Mouse (Mus musculus) ES-E14 (cell line): Measurements from ENCODE around the gene Tmprss9. TPM values are rescaled to one million over a fixed set of nuclear protein-coding genes. Genes with fewer than 3 reads are reported as not detected.

Experiments used
- DNase-seq: peaks from one replicate; pipeline ENCODE4 v3.0.0-alpha.2; 2013; ENCODE audit warnings: low read depth, low spot score
- H3K27ac ChIP-seq: 2 replicates; pipeline ENCODE4 v1.5.1; 2012; ENCODE audit warnings: low read depth, mild to moderate bottlenecking, low read length, moderate library complexity, mixed read lengths; ENCODE audit not compliant: poor library complexity, insufficient read depth, severe bottlenecking
- H3K36me3 ChIP-seq: 2 replicates; pipeline ENCODE4 v1.6.1; 2012; ENCODE audit warnings: mild to moderate bottlenecking, low read length, moderate library complexity, mixed read lengths; ENCODE audit not compliant: control insufficient read depth, poor library complexity, insufficient read depth, severe bottlenecking
- H3K4me1 ChIP-seq, 2 experiments: fragments of 150-350 bp in 1 of 2; sonication (generic) in 1 of 2; 2 replicates each; pipeline ENCODE4 v1.6.1; 2012; ENCODE audit warnings: low read length in 2 of 2, mild to moderate bottlenecking in 1 of 2, mixed read lengths in 1 of 2; ENCODE audit not compliant: control insufficient read depth in 2 of 2, insufficient read depth in 2 of 2, poor library complexity in 1 of 2
- H3K4me3 ChIP-seq, 2 experiments: fragments of 150-350 bp in 1 of 2; sonication (generic) in 1 of 2; 2 replicates each; pipeline ENCODE4 v1.5.1; 2012; ENCODE audit warnings: low read length in 2 of 2, low read depth in 1 of 2, mild to moderate bottlenecking in 1 of 2, mixed read lengths in 1 of 2; ENCODE audit not compliant: insufficient read depth in 1 of 2, poor library complexity in 1 of 2, severe bottlenecking in 1 of 2
- H3K9ac ChIP-seq: 2 replicates; pipeline ENCODE4 v1.6.1; 2012; ENCODE audit warnings: low read depth, mild to moderate bottlenecking, low read length, mixed read lengths; ENCODE audit not compliant: poor library complexity, insufficient read depth, severe bottlenecking
- H3K9me3 ChIP-seq: fragments of 150-350 bp; sonication (generic); 2 replicates; pipeline ENCODE4 v1.6.1; 2012; ENCODE audit warnings: low read depth, mild to moderate bottlenecking, low read length; ENCODE audit not compliant: control insufficient read depth, insufficient read depth
- CHD2 ChIP-seq: IDR thresholded peaks from 2 replicates; pipeline ENCODE4 v1.6.1; 2014; ENCODE audit warnings: mild to moderate bottlenecking, low read depth, low read length, inconsistent platforms
- HCFC1 ChIP-seq: IDR thresholded peaks from 2 replicates; pipeline ENCODE4 v1.6.1; 2012; ENCODE audit warnings: low read length, inconsistent platforms, borderline replicate concordance; ENCODE audit not compliant: insufficient read depth
- MAFK ChIP-seq: IDR thresholded peaks from 2 replicates; pipeline ENCODE4 v1.6.1; 2014; ENCODE audit warnings: mild to moderate bottlenecking, low read depth, low read length, inconsistent platforms; ENCODE audit not compliant: insufficient read depth
- ZC3H11A ChIP-seq: IDR thresholded peaks from 2 replicates; pipeline ENCODE4 v1.6.1; 2012; ENCODE audit warnings: low read depth, mild to moderate bottlenecking, inconsistent platforms, low read length, borderline replicate concordance
- ZNF384 ChIP-seq: IDR thresholded peaks from 2 replicates; pipeline ENCODE4 v1.6.1; 2012; ENCODE audit warnings: low read depth, low read length, inconsistent platforms
- in situ Hi-C, 2 experiments: fragments of 600-800 bp; cut with MboI; formaldehyde crosslinking; loops; one replicate each; pipeline ENCODE4 v1.15.1; 2025; ENCODE audit warnings: low sequenced_read_pairs in 2 of 2, inconsistent platforms in 1 of 2; ENCODE audit not compliant: unreplicated experiment in 2 of 2
- total RNA-seq: library from RNA; depleted of rRNA; stranded (reverse); fragments of 300-350 nt; gene quantifications from 2 replicates; pipeline ENCODE4 v1.2.3, GENCODE M21; 2012

Gene Tmprss9
- total RNA-seq, 1 experiment, result not detected

DNA sequence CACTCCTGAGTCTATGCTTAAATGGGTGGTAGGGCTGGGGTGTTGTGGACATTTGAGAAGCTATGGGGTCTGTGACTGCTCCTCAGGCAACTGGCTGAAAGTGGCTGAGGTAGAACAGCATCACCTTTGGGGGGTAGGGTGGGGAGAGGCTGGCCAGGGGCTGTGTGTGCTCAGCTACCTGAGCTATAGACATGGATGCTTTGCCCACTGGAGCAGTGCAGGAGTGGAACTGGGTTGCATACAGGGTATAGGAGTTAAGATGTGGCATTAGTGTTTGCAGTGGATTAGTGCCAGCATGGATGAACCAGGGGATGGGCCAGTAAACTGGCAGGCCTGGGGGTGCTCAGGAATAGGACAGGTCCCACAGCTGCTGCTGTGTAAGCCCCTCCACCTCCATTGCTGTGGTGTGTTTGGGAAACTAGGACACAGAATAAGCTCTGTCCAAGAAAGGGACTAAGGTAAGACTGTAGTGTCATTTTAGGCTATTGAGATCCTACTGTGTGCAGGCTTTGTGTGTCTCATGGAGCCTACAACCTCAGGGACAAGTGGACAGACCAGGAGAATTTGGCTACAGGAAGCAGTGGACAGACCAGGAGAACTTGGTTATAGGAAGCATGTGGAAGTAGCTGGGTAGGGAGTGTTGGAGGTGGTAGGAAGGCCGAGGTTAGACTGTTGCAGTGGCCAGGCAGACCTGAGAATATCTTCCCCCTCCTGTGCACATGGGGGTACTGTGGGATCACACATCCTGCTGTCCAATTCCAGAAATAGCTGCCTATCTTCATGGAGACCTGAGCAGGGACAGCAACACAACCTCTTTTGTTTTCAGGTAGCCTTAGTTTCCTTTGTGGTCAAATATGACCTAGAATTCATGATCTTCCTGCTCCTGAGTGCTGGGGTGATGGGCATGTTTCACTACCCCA is 42.0 kb upstream of the Tmprss9 start:
- Histone ChIP-seq H3K4me3 (no peak overlapping the region), H3K27ac (no peak overlapping the region), H3K9ac (no peak overlapping the region), H3K36me3 (peaks cover 22% of the 10 kb centered on the region), H3K9me3 (no peaks in the 10 kb centered on the region), H3K4me1 (peaks cover 0 to 18% of the 10 kb centered on the region in 2 experiments; a peak in 2 of 4 replicates)
- DNase-seq, result no peak
- TF ChIP-seq MAFK (no peak), ZC3H11A (no peak), ZNF384 (no peak), HCFC1 (no peak), CHD2 (no peak)
- in situ Hi-C loops, result no loop called here

DNA sequence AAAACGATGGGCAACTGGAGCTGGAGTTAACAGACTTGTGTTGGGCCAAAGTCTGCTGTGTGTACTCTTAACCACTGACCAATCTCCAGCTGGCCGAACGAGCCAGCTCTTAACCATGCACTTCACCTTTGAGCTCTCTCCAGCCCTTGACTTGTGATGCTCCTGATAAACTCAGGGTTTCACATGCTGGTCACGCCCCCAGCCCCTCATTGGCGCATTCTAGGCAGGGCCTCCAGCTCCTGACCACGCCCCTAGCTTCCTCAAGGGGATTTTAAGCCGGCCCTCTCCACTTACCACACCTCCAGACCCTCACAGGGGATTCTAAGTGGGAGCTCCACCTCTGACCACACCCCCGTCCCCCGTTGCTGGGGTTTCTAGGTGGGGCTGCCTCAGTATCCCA is 40.5 kb upstream of the Tmprss9 start:
- in situ Hi-C loops, result no loop called here
- H3K9me3 ChIP-seq, result no peaks in the 10 kb centered on the region
- peak; percentile 91 for DNase-seq
- peaks cover 0 to 24% of the 10 kb centered on the region in 2 experiments; a peak in 1 of 4 replicates for H3K4me1 ChIP-seq
- H3K9ac ChIP-seq, result no peak overlapping the region
- peaks cover 22% of the 10 kb centered on the region for H3K36me3 ChIP-seq
- no peak overlapping the region for H3K27ac ChIP-seq
- TF ChIP-seq CHD2 (peak; percentile 8; the same call in 1 of the 2 replicates), HCFC1 (no peak; the same call in 1 of the 2 replicates)
- no peak overlapping the region for H3K4me3 ChIP-seq

DNA sequence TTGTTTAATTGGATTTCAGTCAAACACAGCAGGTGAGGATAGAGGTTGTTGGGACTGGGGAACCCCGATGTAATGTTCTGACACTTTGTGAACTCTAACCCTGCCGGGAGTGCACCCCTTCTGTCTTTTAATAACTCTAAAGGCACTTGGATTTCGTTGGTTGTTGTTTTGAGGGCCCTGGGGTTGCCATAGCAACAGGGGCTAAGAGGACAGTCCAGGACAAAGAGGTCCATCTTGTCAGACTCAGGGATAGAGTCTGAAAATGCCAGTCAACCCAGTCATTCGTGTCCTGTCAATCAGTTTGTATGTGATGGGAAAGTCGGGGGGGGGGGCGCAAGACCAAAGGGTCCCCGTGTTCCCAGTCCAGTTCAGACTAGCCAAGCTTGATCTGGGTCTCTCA is 38.8 kb upstream of the Tmprss9 start:
- in situ Hi-C loops, result no loop called here

DNA sequence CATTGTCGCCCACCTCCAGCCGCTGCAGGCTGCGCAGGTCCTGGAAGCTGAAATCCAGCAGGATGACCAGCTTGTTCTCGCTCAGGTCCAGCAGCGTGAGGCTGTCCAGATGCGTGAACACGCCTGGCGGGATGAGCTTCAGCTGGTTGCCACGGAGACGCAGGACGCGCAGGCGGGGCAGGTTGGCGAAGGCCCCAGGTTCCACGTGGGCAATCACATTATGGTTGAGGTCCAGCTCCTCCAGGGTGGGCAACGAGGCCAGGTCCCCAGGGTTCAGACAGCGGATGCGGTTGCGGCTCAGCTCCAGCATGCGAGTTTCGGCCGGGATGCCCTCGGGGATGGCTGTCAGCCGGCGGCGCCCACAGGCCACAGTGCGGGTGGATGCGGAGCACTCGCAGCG is 36.0 kb upstream of the Tmprss9 start:
- no peaks in the 10 kb centered on the region for H3K9me3 ChIP-seq
- no peak overlapping the region for H3K9ac ChIP-seq
- in situ Hi-C loops, result no loop called here
- H3K4me3 ChIP-seq, result peak overlapping the region; percentile 35 to 43; a peak in 2 of 4 replicates
- peaks cover 0 to 21% of the 10 kb centered on the region in 2 experiments; a peak in 1 of 4 replicates for H3K4me1 ChIP-seq
- H3K27ac ChIP-seq, result no peak overlapping the region
- no peak for DNase-seq
- TF ChIP-seq MAFK (no peak), HCFC1 (no peak), CHD2 (no peak), ZNF384 (no peak), ZC3H11A (no peak)
- H3K36me3 ChIP-seq, result no peaks in the 10 kb centered on the region

More for the DNA sequence above, 38.8 kb upstream of the Tmprss9 start:
- Histone ChIP-seq H3K36me3 (peaks cover 19% of the 10 kb centered on the region), H3K9me3 (no peaks in the 10 kb centered on the region), H3K9ac (no peak overlapping the region), H3K4me3 (no peak overlapping the region), H3K27ac (no peak overlapping the region), H3K4me1 (peaks cover 0 to 24% of the 10 kb centered on the region in 2 experiments; a peak in 1 of 4 replicates)
- no peak for DNase-seq
- TF ChIP-seq ZC3H11A (no peak), HCFC1 (no peak), ZNF384 (no peak), CHD2 (no peak), MAFK (no peak)
